Mouse (Mus musculus): ENCODE data around the gene Asb16. TPM values are rescaled to one million over a fixed set of nuclear protein-coding genes. Genes with fewer than 3 reads are reported as not detected.

Asb16 gene
- polyA plus RNA-seq, 1 experiment from 2014 or later, result not detected

DNA sequence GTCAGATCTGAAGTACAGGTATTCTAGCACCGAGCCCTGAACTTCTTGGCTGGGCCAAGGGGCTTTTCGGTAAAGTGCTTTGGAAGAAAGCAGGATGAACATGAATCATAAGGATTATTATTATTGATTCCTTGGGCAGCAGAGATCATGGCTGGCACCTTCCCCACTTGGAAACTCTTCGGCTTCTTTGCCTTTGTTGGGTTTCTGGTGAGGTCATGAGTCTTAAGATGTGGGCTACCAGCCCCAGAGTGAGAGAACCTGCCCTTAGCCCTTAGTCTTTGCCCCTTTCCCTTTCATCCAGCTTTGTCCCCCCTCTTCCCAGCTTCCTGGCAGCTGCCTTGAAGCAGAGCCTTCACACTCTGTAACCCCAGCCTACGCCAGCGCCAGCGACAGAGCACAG is 53.4 kb downstream of the Asb16 start:
- Histone ChIP-seq H3K36me3 (ENCODE audit: insufficient read depth, low read length) (no peaks in the 10 kb centered on the region), H3K27ac (ENCODE audit: low read length) (no peak overlapping the region), H3K27me3 (ENCODE audit: insufficient read depth, low read length) (no peaks in the 10 kb centered on the region), H3K4me2 (replicated peaks; ENCODE audit: low read depth, low read length) (no peak overlapping the region), H3K4me3 (ENCODE audit: low read length) (no peak overlapping the region), H3K9me3 (ENCODE audit: low read length) (no peaks in the 10 kb centered on the region), H3K4me1 (ENCODE audit: insufficient read depth, low read length) (peaks cover 9% of the 10 kb centered on the region; the same call in 1 of the 2 replicates), H3K9ac (replicated peaks; ENCODE audit: low read length) (no peak overlapping the region)
- WGBS, result 81% methylated on average over 6 of the region's 6 CpGs
- ATAC-seq (ENCODE audit: low FRiP score, low TSS enrichment), result no peak

DNA sequence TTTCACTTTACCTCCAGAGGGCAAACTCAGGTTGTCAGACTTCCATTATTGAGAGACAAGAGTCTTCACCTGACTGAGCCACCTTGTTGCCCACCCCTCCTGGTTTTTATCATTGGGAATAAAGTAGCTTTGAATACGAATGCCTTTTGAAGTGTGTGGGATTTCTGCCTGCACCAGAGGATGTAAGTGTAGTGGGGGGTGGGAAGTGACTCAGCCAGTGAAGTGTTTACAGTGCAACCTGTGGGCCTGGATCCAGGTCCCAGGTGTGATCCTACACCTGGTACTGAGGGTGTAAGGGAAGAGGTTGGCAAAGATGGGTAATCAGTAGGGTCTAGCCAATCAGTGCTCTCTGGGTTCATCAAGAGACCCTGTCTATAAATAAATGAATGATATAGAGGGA is 55.0 kb downstream of the Asb16 start:
- H3K4me2 ChIP-seq (replicated peaks; ENCODE audit: low read depth, low read length), result no peak overlapping the region
- no peaks in the 10 kb centered on the region for H3K9me3 ChIP-seq (ENCODE audit: low read length)
- ATAC-seq (ENCODE audit: low FRiP score, low TSS enrichment), result no peak
- WGBS, result 83% methylated on average over 1 of the region's 1 CpGs
- no peak overlapping the region for H3K27ac ChIP-seq (ENCODE audit: low read length)
- H3K9ac ChIP-seq (replicated peaks; ENCODE audit: low read length), result no peak overlapping the region
- H3K4me1 ChIP-seq (ENCODE audit: insufficient read depth, low read length), result peaks cover 9% of the 10 kb centered on the region; the same call in 1 of the 2 replicates
- no peak overlapping the region for H3K4me3 ChIP-seq (ENCODE audit: low read length)
- H3K27me3 ChIP-seq (ENCODE audit: insufficient read depth, low read length), result no peaks in the 10 kb centered on the region
- H3K36me3 ChIP-seq (ENCODE audit: insufficient read depth, low read length), result no peaks in the 10 kb centered on the region

- ATAC-seq (ENCODE audit: low FRiP score, low TSS enrichment), result no peak
Observed at GRCm38 (mm10) chr11:102327250-102327649, 58.7 kb downstream of the Asb16 start.

GRCm38 (mm10) chr11:102327839-102328238 is 59.3 kb downstream of the Asb16 start:
- no peak overlapping the region for H3K4me3 ChIP-seq (ENCODE audit: low read length)
- no peak overlapping the region for H3K4me2 ChIP-seq (replicated peaks; ENCODE audit: low read depth, low read length)
- WGBS, result 89% methylated on average over 7 of the region's 7 CpGs
- no peaks in the 10 kb centered on the region for H3K27me3 ChIP-seq (ENCODE audit: insufficient read depth, low read length)
- H3K9me3 ChIP-seq (ENCODE audit: low read length), result no peaks in the 10 kb centered on the region
- no peak overlapping the region for H3K27ac ChIP-seq (ENCODE audit: low read length)
- no peak for ATAC-seq (ENCODE audit: low FRiP score, low TSS enrichment)
- H3K4me1 ChIP-seq (ENCODE audit: insufficient read depth, low read length), result no peaks in the 10 kb centered on the region
- H3K36me3 ChIP-seq (ENCODE audit: insufficient read depth, low read length), result no peaks in the 10 kb centered on the region
- no peak overlapping the region for H3K9ac ChIP-seq (replicated peaks; ENCODE audit: low read length)

More at GRCm38 (mm10) chr11:102327250-102327649, 58.7 kb downstream of the Asb16 start:
- H3K27me3 ChIP-seq (ENCODE audit: insufficient read depth, low read length), result no peaks in the 10 kb centered on the region
- no peaks in the 10 kb centered on the region for H3K4me1 ChIP-seq (ENCODE audit: insufficient read depth, low read length)
- 59% methylated on average over 5 of the region's 5 CpGs for WGBS
- H3K9ac ChIP-seq (replicated peaks; ENCODE audit: low read length), result no peak overlapping the region
- H3K9me3 ChIP-seq (ENCODE audit: low read length), result no peaks in the 10 kb centered on the region
- H3K4me2 ChIP-seq (replicated peaks; ENCODE audit: low read depth, low read length), result no peak overlapping the region
- H3K4me3 ChIP-seq (ENCODE audit: low read length), result no peak overlapping the region
- no peaks in the 10 kb centered on the region for H3K36me3 ChIP-seq (ENCODE audit: insufficient read depth, low read length)
- H3K27ac ChIP-seq (ENCODE audit: low read length), result no peak overlapping the region

Small RNAs within 50 kb of the gene (microRNA-seq; reads per million reads assigned to microRNA genes)
- gene Mir8101, result 1.6 reads per million, percentile 3 among the genes with 10 or more reads in this experiment

Other genes with a start within 250 kb of the Asb16 start
- 7.2 and 9.0 TPM in 2 replicates for gene Mpp3, start 240.3 kb upstream of the Asb16 start, polyA plus RNA-seq (2015; fragmentation: Nextera tagmentation; extraction: Ambion mirVana)
- gene Cd300lg, start 227.2 kb upstream of the Asb16 start, polyA plus RNA-seq (2015; fragmentation: Nextera tagmentation; extraction: Ambion mirVana), result 1.3 and 1.8 TPM in 2 replicates
- gene Mpp2, start 180.2 kb upstream of the Asb16 start, polyA plus RNA-seq (2015; fragmentation: Nextera tagmentation; extraction: Ambion mirVana), result 14.4 and 16.4 TPM in 2 replicates
- not detected in 2 replicates for gene Ppy, start 167.4 kb upstream of the Asb16 start, polyA plus RNA-seq (2015; fragmentation: Nextera tagmentation; extraction: Ambion mirVana)
- gene Pyy, start 160.9 kb upstream of the Asb16 start, polyA plus RNA-seq (2015; fragmentation: Nextera tagmentation; extraction: Ambion mirVana), result not detected in 2 replicates
- 0.10 and 0.17 TPM in 2 replicates for gene Nags, start 123.2 kb upstream of the Asb16 start, polyA plus RNA-seq (2015; fragmentation: Nextera tagmentation; extraction: Ambion mirVana)
- gene Tmem101, start 112.3 kb upstream of the Asb16 start, polyA plus RNA-seq (2015; fragmentation: Nextera tagmentation; extraction: Ambion mirVana), result 42.7 and 43.1 TPM in 2 replicates
- 90.2 and 108 TPM in 2 replicates for gene Lsm12, start 83.4 kb upstream of the Asb16 start, polyA plus RNA-seq (2015; fragmentation: Nextera tagmentation; extraction: Ambion mirVana)
- 46.0 and 49.9 TPM in 2 replicates for gene G6pc3, start 79.1 kb upstream of the Asb16 start, polyA plus RNA-seq (2015; fragmentation: Nextera tagmentation; extraction: Ambion mirVana)
- 51.5 and 59.8 TPM in 2 replicates for gene Hdac5, start 38.6 kb upstream of the Asb16 start, polyA plus RNA-seq (2015; fragmentation: Nextera tagmentation; extraction: Ambion mirVana)
- 21.2 and 24.6 TPM in 2 replicates for gene BC030867, start 19.9 kb upstream of the Asb16 start, polyA plus RNA-seq (2015; fragmentation: Nextera tagmentation; extraction: Ambion mirVana)
- gene Tmub2, start 16.2 kb downstream of the Asb16 start, polyA plus RNA-seq (2015; fragmentation: Nextera tagmentation; extraction: Ambion mirVana), result 64.4 and 66.7 TPM in 2 replicates
- gene Atxn7l3, start 27.9 kb downstream of the Asb16 start, polyA plus RNA-seq (2015; fragmentation: Nextera tagmentation; extraction: Ambion mirVana), result 12.4 and 13.3 TPM in 2 replicates
- gene Ubtf, start 51.0 kb downstream of the Asb16 start, polyA plus RNA-seq (2015; fragmentation: Nextera tagmentation; extraction: Ambion mirVana), result 94.7 and 97.3 TPM in 2 replicates
- gene Slc4a1, start 97.5 kb downstream of the Asb16 start, polyA plus RNA-seq (2015; fragmentation: Nextera tagmentation; extraction: Ambion mirVana), result 9.0 and 9.6 TPM in 2 replicates
- gene Rundc3a, start 124.7 kb downstream of the Asb16 start, polyA plus RNA-seq (2015; fragmentation: Nextera tagmentation; extraction: Ambion mirVana), result 3.3 and 3.9 TPM in 2 replicates
- 337 and 360 TPM in 2 replicates for gene Slc25a39, start 139.2 kb downstream of the Asb16 start, polyA plus RNA-seq (2015; fragmentation: Nextera tagmentation; extraction: Ambion mirVana)
- gene Grn, start 161.6 kb downstream of the Asb16 start, polyA plus RNA-seq (2015; fragmentation: Nextera tagmentation; extraction: Ambion mirVana), result 208 and 213 TPM in 2 replicates
- gene Fam171a2, start 178.9 kb downstream of the Asb16 start, polyA plus RNA-seq (2015; fragmentation: Nextera tagmentation; extraction: Ambion mirVana), result 5.3 and 5.8 TPM in 2 replicates
- 10.2 and 10.8 TPM in 2 replicates for gene Itga2b, start 201.4 kb downstream of the Asb16 start, polyA plus RNA-seq (2015; fragmentation: Nextera tagmentation; extraction: Ambion mirVana)